Mouse (Mus musculus) ES-Bruce4 (cell line): Measurements from ENCODE around the gene Atg4d. TPM values are rescaled to one million over a fixed set of nuclear protein-coding genes. Genes with fewer than 3 reads are reported as not detected.
"Not testable (repeated sequence)": the region's sequence is repeated elsewhere in the genome, so short reads cannot be mapped to it uniquely, and the experiment has no call there.

ENCODE experiments used
- H3K27ac ChIP-seq: 2 replicates; pipeline ENCODE4 v1.5.1; 2012; ENCODE audit warnings: low read length, inconsistent platforms; ENCODE audit not compliant: insufficient read depth
- H3K27me3 ChIP-seq: 2 replicates; pipeline ENCODE4 v1.6.1; 2012; ENCODE audit warnings: mild to moderate bottlenecking, low read length, inconsistent platforms; ENCODE audit not compliant: control insufficient read depth, poor library complexity, insufficient read depth, severe bottlenecking
- H3K36me3 ChIP-seq: 2 replicates; pipeline ENCODE4 v1.6.1; 2012; ENCODE audit warnings: inconsistent platforms, mild to moderate bottlenecking, low read length, moderate library complexity; ENCODE audit not compliant: control insufficient read depth, poor library complexity, insufficient read depth, severe bottlenecking
- H3K4me1 ChIP-seq: one replicate; pipeline ENCODE4 v1.8.1; 2011; ENCODE audit warnings: low read length; ENCODE audit not compliant: control insufficient read depth, insufficient read depth
- H3K4me3 ChIP-seq: 2 replicates; pipeline ENCODE4 v1.5.1; 2011; ENCODE audit warnings: low read depth, mild to moderate bottlenecking, low read length
- H3K9ac ChIP-seq: 2 replicates; pipeline ENCODE4 v1.6.1; 2012; ENCODE audit warnings: low read depth, mild to moderate bottlenecking, inconsistent platforms; ENCODE audit not compliant: poor library complexity, severe bottlenecking
- H3K9me3 ChIP-seq: replicated peaks from 2 replicates; pipeline ENCODE4 v1.6.1; 2012; ENCODE audit warnings: mild to moderate bottlenecking, low read length, inconsistent platforms; ENCODE audit not compliant: control insufficient read depth, poor library complexity, insufficient read depth, severe bottlenecking
- CTCF ChIP-seq: IDR thresholded peaks from one replicate; pipeline ENCODE4 v1.8.1; 2011; ENCODE audit warnings: low read depth, low read length
- EP300 ChIP-seq: IDR thresholded peaks from 2 replicates; pipeline ENCODE4 v1.6.1; 2011; ENCODE audit warnings: low read depth, low read length; ENCODE audit not compliant: insufficient read depth
- POLR2A ChIP-seq: IDR thresholded peaks from one replicate; pipeline ENCODE4 v1.8.1; 2011; ENCODE audit warnings: low read length; ENCODE audit not compliant: insufficient read depth
- polyA plus RNA-seq: library from polyadenylated mRNA; stranded (reverse); fragments of >200 nt; gene quantifications from 2 replicates; pipeline ENCODE4 v1.2.4, GENCODE M21; 2011; ENCODE audit warnings: low read depth; ENCODE audit not compliant: missing spikeins, insufficient read depth, insufficient read length

Atg4d gene
- polyA plus RNA-seq, 1 experiment = 18.8 TPM

DNA sequence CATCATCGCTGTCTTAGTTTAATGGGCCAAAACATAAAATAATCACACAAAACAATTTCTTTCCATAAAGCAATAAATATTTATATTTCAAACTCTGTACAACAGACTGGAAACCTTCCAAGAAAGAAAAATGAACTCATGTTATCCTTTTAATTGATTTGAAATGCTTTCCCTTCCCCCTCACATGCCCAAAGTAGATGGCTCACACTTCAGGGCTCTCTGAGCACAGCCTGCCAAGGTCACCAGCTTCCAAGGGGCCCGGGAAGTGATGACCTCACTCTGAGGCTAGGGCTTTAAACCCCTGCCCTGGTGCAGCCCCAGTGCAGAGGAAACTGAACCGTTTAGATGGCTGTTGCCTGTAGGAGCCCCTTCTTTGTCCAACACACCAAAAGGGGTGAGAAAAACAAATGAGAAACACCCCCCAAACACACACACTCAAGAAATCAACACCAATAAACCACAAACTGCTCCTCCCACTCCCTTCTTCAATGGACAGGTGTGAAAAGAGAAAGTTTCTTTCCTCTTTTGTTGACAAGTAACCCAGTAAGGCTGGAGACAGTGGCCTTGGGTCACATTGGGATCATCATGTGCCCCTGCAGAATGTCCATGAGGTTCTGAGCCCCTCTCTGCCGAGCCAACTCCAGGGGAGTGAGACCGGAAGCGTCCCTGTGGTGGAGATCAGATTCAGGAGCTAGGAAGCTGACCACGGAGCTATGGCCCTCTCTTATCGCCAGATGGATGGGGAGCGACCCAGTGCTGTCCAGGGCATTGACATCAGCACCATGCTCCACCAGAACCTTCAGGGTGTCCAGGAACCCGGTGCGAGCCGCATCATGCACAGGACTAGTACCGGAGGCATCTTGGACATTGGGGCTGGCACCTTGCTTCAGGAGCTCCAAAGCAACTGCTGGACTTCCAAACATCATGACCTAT lies 23.6 kb downstream of the Atg4d start:
- no peak for TF ChIP-seq EP300
- TF ChIP-seq CTCF = no peak
- TF ChIP-seq POLR2A = no peak
- Histone ChIP-seq H3K27ac (no peak overlapping the region), H3K27me3 (no peaks in the 10 kb centered on the region), H3K4me3 (peak overlapping the region; percentile 49; the same call in 1 of the 2 replicates), H3K4me1 (no peaks in the 10 kb centered on the region), H3K36me3 (peaks cover 23% of the 10 kb centered on the region; the same call in 1 of the 2 replicates), H3K9ac (no peak overlapping the region), H3K9me3 (no peaks in the 10 kb centered on the region)

DNA sequence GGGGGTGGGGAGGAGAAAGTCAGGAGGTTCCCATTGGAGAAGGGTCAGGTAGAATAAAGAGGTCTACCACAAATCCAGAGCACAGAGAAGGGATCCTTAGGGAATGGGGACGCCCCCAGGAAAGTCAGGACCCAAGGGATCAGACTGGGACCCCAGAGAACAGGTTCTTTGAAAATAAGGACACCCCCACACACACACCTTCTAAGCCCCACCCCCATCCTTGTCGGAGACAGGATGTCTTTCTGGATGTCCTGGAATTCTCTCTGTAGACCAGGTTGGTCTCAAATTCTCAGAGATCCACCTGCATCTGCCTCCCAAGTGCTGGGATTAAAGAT lies 24.2 kb downstream of the Atg4d start:
- no peak overlapping the region for H3K4me3 ChIP-seq
- H3K27ac ChIP-seq = no peak overlapping the region
- peaks cover 18% of the 10 kb centered on the region; the same call in 1 of the 2 replicates for H3K36me3 ChIP-seq

DNA sequence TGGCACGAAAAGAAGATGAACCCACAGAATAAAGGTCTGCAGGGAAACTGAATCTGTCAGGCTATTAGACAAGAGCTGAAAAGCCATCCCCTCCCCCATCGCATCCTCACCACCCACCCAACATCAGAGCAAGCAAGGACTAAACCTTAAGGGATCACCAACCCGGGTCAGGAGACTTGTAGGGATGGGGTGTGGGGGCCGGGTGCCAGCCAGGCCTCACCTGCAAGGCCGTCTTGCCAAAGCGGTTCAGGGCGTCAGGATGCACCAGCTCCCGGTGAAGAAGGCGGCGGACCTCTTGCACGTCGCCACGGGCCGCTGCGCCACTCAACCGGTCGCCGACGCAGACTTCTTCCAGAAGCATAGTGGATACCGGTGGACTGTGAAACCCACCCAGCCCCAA lies 25.5 kb downstream of the Atg4d start:
- Histone ChIP-seq H3K27me3 (no peaks in the 10 kb centered on the region), H3K9ac (peak overlapping the region; percentile 65), H3K4me1 (no peaks in the 10 kb centered on the region), H3K4me3 (peak overlapping the region; percentile 90), H3K36me3 (peaks cover 5% of the 10 kb centered on the region; the same call in 1 of the 2 replicates), H3K9me3 (no peaks in the 10 kb centered on the region), H3K27ac (no peak overlapping the region)
- no peak for TF ChIP-seq CTCF
- TF ChIP-seq POLR2A = no peak
- TF ChIP-seq EP300 = no peak

More for the DNA sequence above, 24.2 kb downstream of the Atg4d start:
- no peaks in the 10 kb centered on the region for H3K4me1 ChIP-seq
- H3K27me3 ChIP-seq = no peaks in the 10 kb centered on the region
- no peaks in the 10 kb centered on the region for H3K9me3 ChIP-seq
- no peak for TF ChIP-seq POLR2A
- no peak for TF ChIP-seq EP300
- no peak for TF ChIP-seq CTCF
- H3K9ac ChIP-seq = no peak overlapping the region

DNA sequence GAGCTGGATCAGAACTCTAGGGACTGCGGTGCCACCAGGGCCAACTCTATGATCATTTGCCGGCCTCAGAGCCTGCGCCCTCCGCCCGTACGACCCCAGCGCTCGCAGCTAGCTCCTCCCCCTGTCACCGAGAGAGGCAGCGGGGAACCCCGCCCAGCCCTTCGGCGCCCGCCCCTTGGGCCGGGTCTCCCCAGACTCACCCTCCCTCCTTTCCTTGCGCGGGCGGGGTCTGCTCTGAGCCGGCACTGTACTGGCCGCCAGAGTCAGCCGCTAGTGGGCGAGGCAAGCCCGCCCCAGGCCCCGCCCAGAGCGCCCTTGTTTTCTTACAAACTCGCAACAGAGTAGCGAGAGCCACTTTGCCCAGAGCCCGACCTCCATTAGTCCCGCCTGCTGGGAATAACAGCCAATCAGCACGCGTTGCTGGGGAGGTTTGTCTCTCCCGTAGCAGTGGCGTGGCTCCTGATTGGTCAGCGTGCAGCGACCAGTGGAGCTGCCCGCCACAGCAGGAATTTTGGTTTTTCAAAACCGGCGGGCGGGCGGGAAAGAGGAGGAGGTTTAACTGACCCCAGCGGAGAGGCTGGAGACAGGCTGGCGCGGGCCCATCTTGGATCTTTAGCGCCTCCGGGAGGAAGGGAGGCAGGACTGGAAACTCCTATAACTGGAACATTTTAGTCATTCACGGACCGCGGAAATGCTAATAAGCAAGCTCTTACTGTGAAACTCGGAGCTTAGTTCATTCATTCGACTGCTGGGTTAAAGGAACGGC lies 26.1 kb downstream of the Atg4d start, which contains the start of gene Cdkn2d:
Cdkn2d (minus strand) TSS at position 386 of the 766 bp plus-strand sequence.
- Histone ChIP-seq H3K27me3 (no peaks in the 10 kb centered on the region), H3K27ac (peak within 1 kb of the TSS; percentile 97), H3K4me3 (peak within 1 kb of the TSS; percentile 90), H3K9me3 (no peaks in the 10 kb centered on the region), H3K9ac (peak within 1 kb of the TSS; percentile 88), H3K4me1 (no peaks in the 10 kb centered on the region), H3K36me3 (0 out of 2 replicates have a peak, but pooled peaks cover 2% of the 10 kb centered on the region)
- no peak for TF ChIP-seq EP300
- peak; percentile 42 for TF ChIP-seq POLR2A
- TF ChIP-seq CTCF = peak; percentile 23

DNA sequence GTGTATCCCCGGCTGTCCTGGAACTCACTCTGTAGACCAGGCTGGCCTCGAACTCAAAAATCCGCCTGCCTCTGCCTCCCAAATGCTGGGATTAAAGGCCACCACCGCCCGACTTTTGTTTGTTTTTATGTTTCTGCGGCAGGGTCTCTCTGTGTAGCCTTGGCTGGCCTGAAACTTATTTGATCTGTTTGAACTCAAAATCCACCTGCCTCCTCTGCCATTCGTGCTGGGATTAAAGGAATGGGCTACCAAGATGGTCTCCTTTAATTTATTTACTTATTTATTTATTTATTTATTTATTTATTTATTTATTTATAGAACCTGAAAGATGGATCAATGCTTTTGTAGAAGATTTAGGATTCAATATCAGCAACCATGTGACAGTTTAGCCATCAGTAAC lies 26.8 kb downstream of the Atg4d start:
- not testable (repeated sequence) for H3K36me3 ChIP-seq, H3K4me1 ChIP-seq, H3K27me3 ChIP-seq, H3K9me3 ChIP-seq
- Histone ChIP-seq H3K9ac (peak overlapping the region; percentile 88), H3K4me3 (peak overlapping the region; percentile 76), H3K27ac (peak overlapping the region; percentile 97)
